Mouse (Mus musculus): ENCODE results near the gene Olfr1497.
"Not testable (repeated sequence)": the region's sequence is repeated elsewhere in the genome, so short reads cannot be mapped to it uniquely, and the experiment has no call there.

Olfr1497 gene

GRCm38 (mm10) chr19:13798102-13798501 lies at the start of gene Olfr1497:
Gene Olfr1497, minus strand, starts transcription at chr19:13798202.
- DNase-seq (ENCODE audit: low read depth, low spot score), result no peak

- DNase-seq (ENCODE audit: low read depth, low spot score), result no peak
Measured at GRCm38 (mm10) chr19:13830388-13830787, 32.4 kb upstream of the Olfr1497 start, which contains the start of gene Olfr1500. Gene Olfr1500, minus strand, starts transcription at chr19:13830488.

DNA sequence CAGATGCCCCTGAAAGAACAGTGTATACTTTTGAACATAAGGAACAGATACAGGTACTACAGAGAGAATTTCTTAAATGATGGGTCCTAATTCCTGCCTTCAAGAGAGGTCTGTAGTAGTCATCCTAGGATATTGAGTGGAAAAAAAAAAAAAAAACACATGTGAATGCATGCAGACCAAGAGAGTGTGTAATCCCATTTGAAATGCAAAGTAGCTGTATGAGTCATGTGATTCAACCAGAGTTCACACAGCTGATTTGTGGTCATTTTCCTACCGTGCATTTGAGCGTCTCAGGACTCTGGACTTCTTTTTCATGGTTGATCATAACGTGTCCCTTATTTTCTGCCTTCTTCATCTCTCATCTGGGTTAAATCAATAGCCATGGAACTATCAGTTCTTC lies 30.4 kb upstream of the Olfr1497 start:
- no peak for DNase-seq (ENCODE audit: low read depth, low spot score)

DNA sequence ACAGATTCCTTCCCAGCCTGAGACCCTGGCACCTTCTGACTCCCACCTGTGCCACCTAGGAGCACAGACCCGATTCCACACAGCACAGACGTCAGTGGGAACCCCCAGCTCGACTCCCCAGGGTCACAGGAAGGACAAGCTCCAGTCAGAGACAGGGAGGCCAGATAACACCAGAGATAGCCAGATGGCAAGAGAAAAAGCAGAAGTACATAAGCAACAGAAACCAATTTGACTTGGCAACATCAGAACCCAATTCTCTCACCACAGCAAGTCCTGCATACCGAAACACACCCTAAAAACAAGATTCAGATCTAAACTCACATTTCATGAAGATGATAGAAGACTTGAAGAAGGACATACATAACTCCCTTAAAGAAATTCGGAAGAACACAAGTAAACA lies 22.8 kb upstream of the Olfr1497 start:
- no peak for DNase-seq (ENCODE audit: low read depth, low spot score)

- no peak for DNase-seq (ENCODE audit: low read depth, low spot score)
Measured at GRCm38 (mm10) chr19:13819347-13819746, 21.3 kb upstream of the Olfr1497 start, which contains the start of gene Olfr1499. Gene Olfr1499, minus strand, starts transcription at chr19:13819447.

DNA sequence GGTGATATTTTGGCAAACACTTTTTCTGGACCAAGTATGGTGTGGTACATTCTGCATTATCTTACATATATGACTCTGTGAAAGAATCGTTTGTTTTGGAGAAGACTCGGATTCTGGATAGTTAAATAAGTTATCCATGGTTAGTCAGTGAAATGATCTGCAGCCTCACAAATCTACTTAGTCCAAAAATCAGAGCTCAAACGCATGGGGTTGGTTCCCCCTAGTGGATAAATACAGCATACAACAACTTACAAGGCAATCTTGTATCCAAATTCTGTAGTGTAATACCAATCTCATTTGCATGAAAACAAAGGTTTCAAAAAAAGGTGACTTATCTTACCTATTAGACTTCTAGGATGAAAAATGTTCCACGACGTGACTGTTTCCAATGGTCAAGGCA lies 20.8 kb upstream of the Olfr1497 start:
- DNase-seq (ENCODE audit: low read depth, low spot score), result peak; percentile 22

GRCm38 (mm10) chr19:13812823-13813222 lies 14.8 kb upstream of the Olfr1497 start:
- DNase-seq (ENCODE audit: low read depth, low spot score), result no peak

- not testable (repeated sequence) for DNase-seq (ENCODE audit: low read depth, low spot score)
Measured at GRCm38 (mm10) chr19:13805486-13805885, 7.5 kb upstream of the Olfr1497 start.

GRCm38 (mm10) chr19:13777578-13777977 lies 20.4 kb downstream of the Olfr1497 start, which contains the start of gene Olfr1496:
Gene Olfr1496, plus strand, starts transcription at chr19:13777878.
- no peak for DNase-seq (ENCODE audit: low read depth, low spot score)

- no peak for DNase-seq (ENCODE audit: low read depth, low spot score)
Measured at GRCm38 (mm10) chr19:13768565-13769276, 29.3 kb downstream of the Olfr1497 start.

DNA sequence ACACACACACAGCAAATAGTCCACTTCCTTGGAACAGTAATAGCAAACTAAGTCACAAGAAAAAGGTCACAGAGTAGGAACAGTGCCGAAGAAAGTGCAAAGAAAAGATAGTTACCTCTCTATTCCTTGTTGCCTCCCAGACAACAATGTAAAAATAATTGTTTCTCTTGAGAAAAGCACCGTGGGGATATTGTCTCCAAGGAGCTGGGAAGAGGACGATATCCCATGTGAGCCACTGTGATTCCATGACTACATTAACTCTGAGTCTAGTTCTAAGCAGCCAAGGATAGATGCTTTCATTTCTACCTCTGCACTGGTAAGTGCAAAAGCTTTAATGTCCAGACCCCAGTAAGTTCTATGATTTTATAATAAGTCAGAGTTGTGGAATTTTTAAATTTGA lies 33.7 kb downstream of the Olfr1497 start, which contains the start of gene Olfr1495:
TSS of gene Olfr1495 (plus strand) at position 301 of the 400 bp plus-strand sequence.
- no peak for DNase-seq (ENCODE audit: low read depth, low spot score)

GRCm38 (mm10) chr19:13749366-13749765 lies 48.6 kb downstream of the Olfr1497 start:
- no peak for DNase-seq (ENCODE audit: low read depth, low spot score)
